Mouse (Mus musculus) cerebellum, adult 2 months (tissue): ENCODE data around the gene Gm7579. TPM values are rescaled to one million over a fixed set of nuclear protein-coding genes. Genes with fewer than 3 reads are reported as not detected.
"Not testable (repeated sequence)": the region's sequence is repeated elsewhere in the genome, so short reads cannot be mapped to it uniquely, and the experiment has no call there.

Source experiments
- DNase-seq, 2 experiments: peaks; one replicate each; pipeline ENCODE4 v3.0.0; 2021
- H3K27ac ChIP-seq: fragments of 200-500 bp; 2 replicates; pipeline ENCODE4 v1.5.1; 2012; ENCODE audit warnings: low read length, control low read depth, inconsistent platforms; ENCODE audit not compliant: insufficient read depth
- H3K27me3 ChIP-seq: fragments of 200-500 bp; 2 replicates; pipeline ENCODE4 v1.6.1; 2012; ENCODE audit warnings: inconsistent platforms, mild to moderate bottlenecking, low read length, moderate library complexity; ENCODE audit not compliant: control insufficient read depth, insufficient read depth
- H3K4me1 ChIP-seq: fragments of 200-500 bp; 2 replicates; pipeline ENCODE4 v1.6.1; 2011; ENCODE audit warnings: low read length; ENCODE audit not compliant: control insufficient read depth, insufficient read depth
- H3K4me3 ChIP-seq: fragments of 200-500 bp; replicated peaks from 2 replicates; pipeline ENCODE3; 2011; ENCODE audit warnings: mild to moderate bottlenecking, low read depth, low read length, control low read depth; ENCODE audit not compliant: insufficient read depth
- CTCF ChIP-seq: fragments of 200-500 bp; IDR thresholded peaks from 2 replicates; pipeline ENCODE4 v1.5.1; 2011; ENCODE audit warnings: low read depth, mild to moderate bottlenecking, control low read depth, low read length, moderate library complexity, borderline replicate concordance; ENCODE audit not compliant: insufficient read depth
- POLR2A ChIP-seq: fragments of 200-500 bp; IDR thresholded peaks from 2 replicates; pipeline ENCODE4 v1.6.1; 2011; ENCODE audit warnings: low read length, control low read depth, borderline replicate concordance; ENCODE audit not compliant: insufficient read depth
- WGBS: fragments of 180-500 bp; shearing (Covaris S2); methylation state at CpG from one replicate; pipeline ENCODE4 v1.1.7; 2018; 5-methylcytosine and 5-hydroxymethylcytosine counted together
- polyA plus RNA-seq: library from polyadenylated mRNA; depleted of rRNA; stranded (reverse); fragments of >200 nt; gene quantifications from 2 replicates; pipeline ENCODE4 v1.2.3, GENCODE M21; 2012

Gm7579 gene
- polyA plus RNA-seq, 1 experiment, result not detected

GRCm38 (mm10) chr7:142201064-142201463, 10.6 kb upstream of the Gm7579 start, which contains the start of gene Krtap5-3:
Gene Krtap5-3, plus strand, starts transcription at chr7:142201364.
- DNase-seq, result no peak
- no peaks in the 10 kb centered on the region for H3K4me1 ChIP-seq
- WGBS, result 60% methylated on average over 1 of the region's 1 CpGs
- H3K27me3 ChIP-seq, result no peaks in the 10 kb centered on the region
- no peak within 1 kb of the TSS for H3K4me3 ChIP-seq
- H3K27ac ChIP-seq, result no peak within 1 kb of the TSS
- TF ChIP-seq POLR2A, result no peak
- TF ChIP-seq CTCF, result no peak

- DNase-seq, result no peak
- H3K4me3 ChIP-seq, result no peak overlapping the region
- TF ChIP-seq POLR2A (no peak), CTCF (no peak)
These were observed 6.2 kb upstream of the Gm7579 start for GRCm38 (mm10) chr7:142205488-142205887.

DNA sequence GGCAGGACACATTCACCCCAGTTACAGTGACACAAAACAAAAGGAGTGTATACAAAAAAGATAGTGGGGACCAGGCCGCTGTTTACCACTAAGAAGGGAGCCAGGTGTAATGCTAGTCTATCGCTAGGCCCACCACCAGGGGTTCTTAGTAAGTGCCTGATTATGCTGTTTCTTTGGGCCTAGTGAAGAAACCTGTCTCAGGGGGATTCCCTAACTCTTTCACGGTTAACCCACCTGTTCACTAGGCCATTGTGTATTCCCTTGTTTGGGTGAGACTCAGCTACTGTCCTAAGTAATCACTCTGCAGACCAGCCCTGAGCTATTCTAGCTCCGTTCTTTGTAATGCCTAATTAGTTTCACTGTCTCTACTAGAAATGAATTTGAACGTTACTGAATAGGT, 4.8 kb upstream of the Gm7579 start:
- not testable (repeated sequence) for H3K27ac ChIP-seq, H3K4me1 ChIP-seq, H3K4me3 ChIP-seq, H3K27me3 ChIP-seq, DNase-seq
- 82% methylated on average over 5 of the region's 5 CpGs for WGBS

More at GRCm38 (mm10) chr7:142205488-142205887, 6.2 kb upstream of the Gm7579 start:
- Histone ChIP-seq H3K27ac (no peak overlapping the region), H3K4me1 (no peaks in the 10 kb centered on the region), H3K27me3 (no peaks in the 10 kb centered on the region)

- not testable (repeated sequence) for DNase-seq, H3K4me3 ChIP-seq, H3K4me1 ChIP-seq, H3K27me3 ChIP-seq, H3K27ac ChIP-seq
- WGBS, result 30% methylated on average over 1 of the region's 1 CpGs
These were observed 477 bp downstream of the Gm7579 start for GRCm38 (mm10) chr7:142212136-142212535.

DNA sequence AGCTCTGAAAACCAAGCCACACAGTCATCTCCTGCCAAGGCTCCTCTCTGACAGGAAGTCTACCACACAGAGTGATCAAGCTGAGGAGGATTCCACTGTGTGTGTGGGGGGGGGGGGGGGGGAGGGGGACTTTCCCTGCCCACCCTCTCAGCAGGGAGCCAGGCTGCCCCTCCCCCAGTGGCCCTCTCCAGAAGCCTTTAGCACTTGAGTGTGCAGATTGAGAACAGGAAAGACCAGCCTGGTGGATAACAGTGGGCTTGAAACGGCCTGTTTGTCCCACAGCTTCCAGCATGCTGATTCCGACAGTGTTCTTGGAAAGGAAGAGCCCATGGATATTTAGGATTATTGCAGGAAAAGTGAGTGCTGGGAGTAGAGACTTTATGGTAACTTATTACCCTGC, 12.9 kb downstream of the Gm7579 start:
- Histone ChIP-seq H3K4me1 (no peaks in the 10 kb centered on the region), H3K27ac (no peak overlapping the region), H3K4me3 (no peak overlapping the region), H3K27me3 (no peaks in the 10 kb centered on the region)
- 38% methylated on average over 2 of the region's 2 CpGs for WGBS
- DNase-seq, result no peak
- TF ChIP-seq CTCF, result no peak
- no peak for TF ChIP-seq POLR2A

DNA sequence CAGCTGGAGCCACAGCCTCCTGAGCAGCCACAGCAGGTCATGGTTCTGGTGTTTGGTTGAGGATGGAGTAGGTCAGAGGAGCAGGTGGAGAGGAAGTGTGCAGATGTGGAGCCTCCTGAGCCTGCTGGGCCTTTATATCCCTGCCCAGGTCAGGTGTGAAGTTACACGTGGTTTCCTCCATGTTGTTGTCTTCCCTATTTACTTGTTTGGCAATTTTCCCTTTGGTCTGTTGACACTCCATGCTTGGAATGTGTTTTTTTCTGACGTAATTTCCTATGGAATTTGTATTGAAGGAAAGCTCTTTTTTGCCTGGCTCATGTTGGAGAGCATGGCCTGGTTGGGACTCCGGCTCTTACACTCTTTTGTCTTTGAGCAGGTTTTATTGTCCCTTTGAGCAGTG, 18.2 kb downstream of the Gm7579 start, which contains the start of gene Krtap5-5:
Gene Krtap5-5 (minus strand): TSS at position 101 of the 400 bp plus-strand sequence.
- not testable (repeated sequence) for DNase-seq, H3K4me3 ChIP-seq, H3K27me3 ChIP-seq, H3K27ac ChIP-seq, H3K4me1 ChIP-seq
- 72% methylated on average over 3 of the region's 3 CpGs for WGBS

DNA sequence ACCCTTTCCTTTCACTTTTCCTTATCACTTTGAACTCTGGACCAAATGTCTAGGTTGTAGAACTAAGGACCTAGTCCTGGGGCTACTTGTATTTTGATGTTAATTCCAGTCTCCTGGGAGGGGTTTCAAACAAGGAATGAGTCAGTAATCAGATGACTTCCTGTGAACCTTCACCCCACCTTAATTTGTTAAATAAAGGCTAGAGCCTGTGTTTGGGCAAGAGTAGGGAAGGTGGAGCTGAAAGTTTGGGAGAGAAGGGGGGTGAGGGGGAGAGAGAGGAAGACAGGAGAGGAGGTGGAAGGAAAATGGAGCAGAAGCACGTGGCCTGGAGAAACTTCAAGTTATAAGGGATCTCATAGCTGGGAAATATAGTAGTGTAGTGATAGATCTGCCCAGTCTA, 19.9 kb downstream of the Gm7579 start:
- WGBS, result 29% methylated on average over 1 of the region's 1 CpGs
- Histone ChIP-seq H3K27ac (no peak overlapping the region), H3K4me1 (no peaks in the 10 kb centered on the region), H3K4me3 (no peak overlapping the region), H3K27me3 (no peaks in the 10 kb centered on the region)
- TF ChIP-seq POLR2A (no peak), CTCF (no peak)
- DNase-seq, result no peak

GRCm38 (mm10) chr7:142240978-142241377, 29.3 kb downstream of the Gm7579 start, which contains the start of gene Gm40460:
Gene Gm40460, minus strand, starts transcription at chr7:142241078.
- 62% methylated on average over 2 of the region's 2 CpGs for WGBS

GRCm38 (mm10) chr7:142249824-142250223, 38.2 kb downstream of the Gm7579 start:
- Histone ChIP-seq H3K4me1 (no peaks in the 10 kb centered on the region), H3K27ac (no peak overlapping the region), H3K27me3 (no peaks in the 10 kb centered on the region), H3K4me3 (no peak overlapping the region)
- TF ChIP-seq CTCF (peak; percentile 14; the same call in 1 of the 2 replicates), POLR2A (no peak)
- WGBS, result 3% methylated on average over 1 of the region's 1 CpGs
- DNase-seq, result peak; percentile 3 to 8

More at GRCm38 (mm10) chr7:142240978-142241377, 29.3 kb downstream of the Gm7579 start, which contains the start of gene Gm40460:
- no peak within 1 kb of the TSS for H3K4me3 ChIP-seq
- H3K27ac ChIP-seq, result no peak within 1 kb of the TSS
- no peaks in the 10 kb centered on the region for H3K4me1 ChIP-seq
- H3K27me3 ChIP-seq, result no peaks in the 10 kb centered on the region
- DNase-seq, result no peak
- TF ChIP-seq POLR2A (no peak), CTCF (no peak)
